Mouse (Mus musculus): ENCODE results near the gene Abca2. TPM values are rescaled to one million over a fixed set of nuclear protein-coding genes. Genes with fewer than 3 reads are reported as not detected.

Gene Abca2
- total RNA-seq (2021): 100 to 1,000 TPM; 160 to 168 TPM
- long read RNA-seq, experiment 1, full-length matches to known transcripts: 64 of 270 reads
- long read RNA-seq, experiment 1, partial matches to known transcripts: 128 of 270 reads
- long read RNA-seq, experiment 1, other reads (novel, unspliced or antisense): 78 of 270 reads
- long read RNA-seq, experiment 2, full-length matches to known transcripts: 62 of 219 reads
- long read RNA-seq, experiment 2, partial matches to known transcripts: 103 of 219 reads
- long read RNA-seq, experiment 2, other reads (novel, unspliced or antisense): 54 of 219 reads

- peak; percentile 98 for DNase-seq (ENCODE audit: extremely low spot score in 1 of 2, low spot score in 2 of 2)
- H3K4me3 ChIP-seq: peak within 1 kb of the TSS; percentile 97
- intact Hi-C loops (cut with DNase I): loop anchor here (2.0 to 5.0 kb wide), 3 partner anchors 32 to 72 kb away; partner anchors contain the start of genes C8g, Fbxw5 and Paxx
- TF ChIP-seq CTCF (IDR thresholded peaks at IDR 0.05): peak; percentile 98
- H3K27ac ChIP-seq: peak within 1 kb of the TSS; percentile 96
Observed at GRCm38 (mm10) chr2:25428442-25429236, at the start of gene Abca2. Gene Abca2, plus strand, starts transcription at chr2:25428703.

GRCm38 (mm10) chr2:25384492-25384891 lies 44.0 kb upstream of the Abca2 start:
- no peak for DNase-seq (ENCODE audit: extremely low spot score in 1 of 2, low spot score in 2 of 2)
- no peak for TF ChIP-seq CTCF (IDR thresholded peaks at IDR 0.05)

DNA sequence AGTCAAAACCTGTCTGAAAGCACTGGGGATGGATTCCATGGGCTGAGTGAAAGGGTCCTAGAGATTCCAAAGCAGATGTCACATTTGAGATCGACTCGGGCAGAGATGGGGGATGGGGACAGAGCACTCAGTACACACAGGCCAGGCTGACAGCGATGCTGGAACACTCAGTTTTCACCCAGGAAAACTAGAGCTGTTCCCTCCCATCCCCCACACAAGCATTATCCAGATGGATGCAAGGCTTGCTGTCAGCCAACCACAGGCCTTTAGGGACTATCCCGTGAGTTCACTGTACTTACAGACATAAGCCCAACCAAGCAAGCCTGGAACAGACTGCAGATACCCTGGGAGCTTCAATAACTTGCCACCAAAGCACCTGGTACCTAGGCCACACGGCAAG lies 37.2 kb upstream of the Abca2 start:
- TF ChIP-seq CTCF (IDR thresholded peaks at IDR 0.05): no peak
- intact Hi-C loops (cut with DNase I): no loop called here
- no peak for DNase-seq (ENCODE audit: extremely low spot score in 1 of 2, low spot score in 2 of 2)
- Histone ChIP-seq H3K4me3 (no peak overlapping the region), H3K27ac (no peak overlapping the region)

More at GRCm38 (mm10) chr2:25384492-25384891, 44.0 kb upstream of the Abca2 start:
- Histone ChIP-seq H3K4me3 (no peak overlapping the region), H3K27ac (no peak overlapping the region)
- intact Hi-C loops (cut with DNase I): no loop called here

- no peak overlapping the region for H3K4me3 ChIP-seq
- intact Hi-C loops (cut with DNase I): no loop called here
- no peak for TF ChIP-seq CTCF (IDR thresholded peaks at IDR 0.05)
- no peak overlapping the region; the same call in 1 of the 2 replicates for H3K27ac ChIP-seq
- no peak for DNase-seq (ENCODE audit: extremely low spot score in 1 of 2, low spot score in 2 of 2)
Observed at GRCm38 (mm10) chr2:25394281-25395221, 34.0 kb upstream of the Abca2 start.

GRCm38 (mm10) chr2:25395721-25396596 lies 32.5 kb upstream of the Abca2 start, which contains the start of gene Entpd2:
Gene Entpd2, plus strand, starts transcription at chr2:25395874.
- Histone ChIP-seq H3K4me3 (peak within 1 kb of the TSS; percentile 40), H3K27ac (peak within 1 kb of the TSS; percentile 72)
- intact Hi-C loops (cut with DNase I): no loop called here
- peak; percentile 5 for TF ChIP-seq CTCF (IDR thresholded peaks at IDR 0.05)
- DNase-seq (ENCODE audit: extremely low spot score in 1 of 2, low spot score in 2 of 2): no peak

GRCm38 (mm10) chr2:25396597-25396983 lies 31.9 kb upstream of the Abca2 start:
- Histone ChIP-seq H3K4me3 (peak overlapping the region; percentile 40), H3K27ac (peak overlapping the region; percentile 72; the same call in 1 of the 2 replicates)
- DNase-seq (ENCODE audit: extremely low spot score in 1 of 2, low spot score in 2 of 2): no peak
- intact Hi-C loops (cut with DNase I): no loop called here
- TF ChIP-seq CTCF (IDR thresholded peaks at IDR 0.05): no peak

GRCm38 (mm10) chr2:25397010-25397409 lies 31.5 kb upstream of the Abca2 start:
- no peak for DNase-seq (ENCODE audit: extremely low spot score in 1 of 2, low spot score in 2 of 2)
- Histone ChIP-seq H3K27ac (peak overlapping the region; percentile 72; the same call in 1 of the 2 replicates), H3K4me3 (no peak overlapping the region)
- no peak for TF ChIP-seq CTCF (IDR thresholded peaks at IDR 0.05)
- intact Hi-C loops (cut with DNase I): no loop called here

- no peak for TF ChIP-seq CTCF (IDR thresholded peaks at IDR 0.05)
- no peak overlapping the region for H3K4me3 ChIP-seq
- intact Hi-C loops (cut with DNase I): no loop called here
- no peak overlapping the region for H3K27ac ChIP-seq
- DNase-seq (ENCODE audit: extremely low spot score in 1 of 2, low spot score in 2 of 2): no peak
Observed at GRCm38 (mm10) chr2:25398065-25398464, 30.4 kb upstream of the Abca2 start.

DNA sequence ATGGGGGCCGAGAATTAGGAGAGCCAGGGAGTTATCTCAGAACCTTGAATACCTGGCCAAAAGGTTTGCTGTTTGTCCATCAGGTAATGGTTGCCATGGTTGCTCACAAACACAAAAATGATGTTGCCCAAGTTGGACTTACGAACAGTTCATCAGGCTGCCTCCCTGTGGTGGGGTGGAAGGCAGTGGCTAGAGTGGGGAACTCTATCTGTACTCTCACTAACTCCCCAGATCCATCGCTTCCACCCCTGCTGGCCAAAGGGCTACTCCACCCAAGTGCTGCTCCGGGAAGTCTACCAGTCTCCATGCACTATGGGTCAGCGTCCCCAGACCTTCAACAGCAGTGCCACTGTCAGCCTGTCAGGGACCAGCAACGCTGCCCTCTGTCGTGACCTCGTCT lies 29.5 kb upstream of the Abca2 start, which contains the start of gene Npdc1:
TSS of gene Npdc1 (plus strand) at position 301 of the 400 bp plus-strand sequence.
- intact Hi-C loops (cut with DNase I): no loop called here

DNA sequence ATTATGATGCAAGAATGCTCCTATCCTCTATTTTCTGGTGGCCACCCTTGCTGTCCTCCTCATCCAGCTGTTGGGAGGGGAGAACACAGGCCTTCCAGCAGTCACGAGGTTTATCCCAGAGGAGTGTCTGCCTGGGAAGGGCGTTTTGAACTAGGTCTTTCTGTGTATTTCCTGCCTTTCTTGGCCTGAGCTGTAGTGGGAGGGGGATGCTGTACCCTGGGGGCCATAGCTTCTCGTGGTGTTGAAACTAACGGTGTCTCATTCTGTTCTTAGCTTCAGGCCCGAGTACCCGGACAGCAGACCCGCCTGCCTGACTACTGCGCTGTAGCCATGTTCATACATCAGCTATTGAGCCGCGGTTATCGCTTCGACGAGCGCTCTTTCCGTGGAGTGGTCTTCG lies 28.2 kb upstream of the Abca2 start:
- no peak for DNase-seq (ENCODE audit: extremely low spot score in 1 of 2, low spot score in 2 of 2)
- intact Hi-C loops (cut with DNase I): no loop called here
- Histone ChIP-seq H3K27ac (no peak overlapping the region), H3K4me3 (peak overlapping the region; percentile 39)
- no peak for TF ChIP-seq CTCF (IDR thresholded peaks at IDR 0.05)

More for the DNA sequence above, 29.5 kb upstream of the Abca2 start, which contains the start of gene Npdc1:
- H3K27ac ChIP-seq: no peak within 1 kb of the TSS
- TF ChIP-seq CTCF (IDR thresholded peaks at IDR 0.05): no peak
- DNase-seq (ENCODE audit: extremely low spot score in 1 of 2, low spot score in 2 of 2): no peak
- H3K4me3 ChIP-seq: no peak within 1 kb of the TSS
